Mouse (Mus musculus) hindbrain, embryonic 12.5 days (tissue): ENCODE results near the gene Srsf2. TPM values are rescaled to one million over a fixed set of nuclear protein-coding genes. Genes with fewer than 3 reads are reported as not detected.
"Not testable (repeated sequence)": the region's sequence is repeated elsewhere in the genome, so short reads cannot be mapped to it uniquely, and the experiment has no call there.

Experiments used
- ATAC-seq: fragments of 200-750 bp; cut with Nextera tagmentation; 2 replicates; pipeline ENCODE4 v1.8.0; 2017; ENCODE audit warnings: moderate TSS enrichment; ENCODE audit not compliant: low FRiP score
- H3K27ac ChIP-seq: fragments of 300-500 bp; sonication (generic); 2 replicates; pipeline ENCODE4 v1.5.1; 2016; ENCODE audit warnings: mild to moderate bottlenecking
- H3K27me3 ChIP-seq: fragments of 300-500 bp; sonication (generic); 2 replicates; pipeline ENCODE4 v1.6.1; 2016; ENCODE audit warnings: mild to moderate bottlenecking
- H3K36me3 ChIP-seq: fragments of 300-500 bp; sonication (generic); 2 replicates; pipeline ENCODE4 v1.6.1; 2016; ENCODE audit warnings: mild to moderate bottlenecking
- H3K4me1 ChIP-seq: fragments of 300-500 bp; sonication (generic); 2 replicates; pipeline ENCODE4 v1.6.1; 2016
- H3K4me2 ChIP-seq: fragments of 300-500 bp; sonication (generic); replicated peaks from 2 replicates; pipeline ENCODE4 v1.6.1; 2016; ENCODE audit warnings: mild to moderate bottlenecking
- H3K4me3 ChIP-seq: fragments of 300-500 bp; sonication (generic); 2 replicates; pipeline ENCODE4 v1.5.1; 2016; ENCODE audit warnings: mild to moderate bottlenecking
- H3K9ac ChIP-seq: fragments of 300-500 bp; sonication (generic); 2 replicates; pipeline ENCODE4 v1.6.1; 2016; ENCODE audit warnings: mild to moderate bottlenecking, moderate library complexity
- H3K9me3 ChIP-seq: fragments of 300-500 bp; sonication (generic); replicated peaks from 2 replicates; pipeline ENCODE4 v1.6.1; 2016; ENCODE audit warnings: mild to moderate bottlenecking
- WGBS: fragments of 180-500 bp; shearing (Covaris S2); methylation state at CpG from one replicate; pipeline ENCODE4 v1.1.7; 2016; 5-methylcytosine and 5-hydroxymethylcytosine counted together
- polyA plus RNA-seq: library from polyadenylated mRNA; unstranded; fragments of >200 nt; fragmentation: Nextera tagmentation; extraction: Ambion mirVana; gene quantifications from 2 replicates; pipeline ENCODE4 v1.2.1, GENCODE M21; 2016

The Srsf2 gene
- polyA plus RNA-seq: 822 and 828 TPM in 2 replicates

DNA sequence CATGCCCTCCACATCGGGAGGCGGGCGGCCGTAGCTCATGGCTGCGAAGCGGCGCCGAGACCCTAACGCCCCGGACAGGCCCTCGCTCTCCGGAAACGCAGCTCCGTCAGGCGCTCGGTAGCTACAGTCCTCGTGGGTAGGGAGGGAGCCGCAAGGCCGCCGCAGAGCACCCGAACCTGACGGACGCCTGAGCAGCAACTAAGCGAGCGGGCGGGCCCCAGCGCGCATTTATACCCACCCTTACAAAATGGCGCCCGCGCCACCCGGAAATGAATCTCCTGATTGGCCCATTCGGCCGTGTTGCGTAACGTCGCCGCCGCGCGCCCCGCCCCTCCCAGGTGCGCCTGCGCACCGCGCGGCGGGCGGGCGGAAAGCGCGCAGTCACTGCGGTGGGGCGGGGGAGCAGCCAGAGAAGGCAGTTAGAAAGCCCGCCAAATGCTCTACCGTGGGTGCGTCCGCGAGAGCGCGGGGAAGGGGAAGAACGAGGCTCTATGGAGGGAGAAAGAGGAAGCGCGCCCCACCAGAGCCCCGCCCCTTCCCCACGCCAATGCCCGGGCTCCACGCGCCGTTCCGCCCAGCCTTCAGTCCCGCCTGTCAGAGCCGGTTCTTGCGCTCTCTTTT lies at the start of gene Srsf2:
Gene Srsf2 (minus strand): TSS at position 204 of the 621 bp plus-strand sequence.
- ATAC-seq: peak; percentile 91
- peak within 1 kb of the TSS; percentile 100 for H3K4me3 ChIP-seq
- peak within 1 kb of the TSS; percentile 99 for H3K9ac ChIP-seq
- H3K9me3 ChIP-seq: no peaks in the 10 kb centered on the region
- peak within 1 kb of the TSS; percentile 64 for H3K4me2 ChIP-seq
- under 1% methylated on average over 66 of the region's 74 CpGs for WGBS
- peak within 1 kb of the TSS; percentile 97 for H3K27ac ChIP-seq
- H3K36me3 ChIP-seq: peaks cover 22% of the 10 kb centered on the region
- peaks cover 24% of the 10 kb centered on the region for H3K4me1 ChIP-seq
- no peaks in the 10 kb centered on the region for H3K27me3 ChIP-seq

DNA sequence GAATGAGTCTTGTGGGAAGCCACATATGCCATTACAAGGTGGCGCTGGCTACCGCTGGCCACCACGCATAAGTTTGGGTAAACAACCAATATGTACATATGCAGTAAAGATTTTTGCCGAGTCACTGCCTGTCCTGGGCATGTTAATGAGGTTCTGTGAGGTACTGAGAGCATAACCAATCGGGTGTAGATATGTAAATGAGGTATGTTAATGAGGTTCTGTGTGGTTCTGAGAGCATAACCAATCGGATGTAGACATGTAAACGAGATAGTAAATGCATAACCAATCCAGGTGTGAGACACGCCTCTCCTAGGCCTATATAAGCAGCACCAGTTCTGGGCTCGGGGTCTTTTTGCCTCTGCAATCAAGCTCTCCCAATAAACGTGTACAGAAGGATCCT lies 49.7 kb upstream of the Srsf2 start:
- Histone ChIP-seq H3K27me3 (peaks cover 27% of the 10 kb centered on the region), H3K4me1 (peaks cover 12% of the 10 kb centered on the region)
- WGBS: 89% methylated on average over 10 of the region's 10 CpGs
- not testable (repeated sequence) for ATAC-seq, H3K27ac ChIP-seq, H3K9me3 ChIP-seq, H3K4me3 ChIP-seq, H3K9ac ChIP-seq, H3K4me2 ChIP-seq, H3K36me3 ChIP-seq

DNA sequence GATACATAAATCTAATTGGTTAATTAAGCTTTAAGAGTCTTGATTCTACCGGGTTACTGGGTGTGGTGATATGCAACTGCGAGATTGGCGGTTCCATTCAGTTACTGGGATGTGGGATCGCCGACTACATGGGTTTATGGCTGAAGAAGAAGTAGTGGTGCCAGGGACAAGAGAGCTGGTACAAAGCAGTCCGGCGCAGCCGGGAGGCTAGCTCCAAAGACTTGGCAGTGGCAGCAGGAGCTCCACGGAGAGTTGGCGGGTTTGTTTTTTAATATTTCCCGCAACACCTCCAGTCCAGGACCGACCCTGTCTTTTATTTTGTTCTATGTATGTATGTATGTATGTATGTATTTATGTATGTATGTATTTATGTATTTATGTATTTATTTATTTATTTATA lies 46.4 kb upstream of the Srsf2 start:
- H3K4me3 ChIP-seq: no peak overlapping the region
- no peaks in the 10 kb centered on the region for H3K36me3 ChIP-seq
- peaks cover 8% of the 10 kb centered on the region for H3K27me3 ChIP-seq
- H3K9me3 ChIP-seq: no peaks in the 10 kb centered on the region
- no peak overlapping the region for H3K27ac ChIP-seq
- 93% methylated on average over 12 of the region's 12 CpGs for WGBS
- H3K9ac ChIP-seq: no peak overlapping the region
- no peak overlapping the region for H3K4me2 ChIP-seq
- no peaks in the 10 kb centered on the region for H3K4me1 ChIP-seq
- ATAC-seq: no peak

DNA sequence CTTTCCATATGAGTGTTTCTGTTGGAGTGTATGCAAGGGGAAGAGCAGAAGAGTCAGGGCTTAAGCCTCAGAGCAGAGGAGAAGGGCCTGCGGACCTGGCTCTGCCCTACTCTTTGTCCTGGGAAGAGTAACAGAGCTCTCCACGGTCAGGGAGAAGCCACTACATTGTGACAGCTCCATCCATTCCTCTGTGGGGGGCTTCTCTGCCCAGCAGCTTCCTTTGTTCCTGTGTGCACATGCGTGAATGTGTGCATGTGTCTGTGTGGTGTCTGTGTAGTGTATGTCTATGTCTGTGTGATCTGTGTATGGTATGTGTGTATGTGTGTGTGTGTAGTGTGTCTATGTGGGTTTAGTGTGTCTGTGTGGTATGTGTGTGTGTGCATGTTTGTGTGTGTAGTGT lies 42.5 kb upstream of the Srsf2 start:
- Histone ChIP-seq H3K9ac (no peak overlapping the region), H3K4me3 (no peak overlapping the region), H3K36me3 (no peaks in the 10 kb centered on the region), H3K27ac (no peak overlapping the region), H3K4me2 (no peak overlapping the region), H3K27me3 (peaks cover 5% of the 10 kb centered on the region), H3K4me1 (no peaks in the 10 kb centered on the region), H3K9me3 (no peaks in the 10 kb centered on the region)
- WGBS: 55% methylated on average over 3 of the region's 3 CpGs
- ATAC-seq: no peak

DNA sequence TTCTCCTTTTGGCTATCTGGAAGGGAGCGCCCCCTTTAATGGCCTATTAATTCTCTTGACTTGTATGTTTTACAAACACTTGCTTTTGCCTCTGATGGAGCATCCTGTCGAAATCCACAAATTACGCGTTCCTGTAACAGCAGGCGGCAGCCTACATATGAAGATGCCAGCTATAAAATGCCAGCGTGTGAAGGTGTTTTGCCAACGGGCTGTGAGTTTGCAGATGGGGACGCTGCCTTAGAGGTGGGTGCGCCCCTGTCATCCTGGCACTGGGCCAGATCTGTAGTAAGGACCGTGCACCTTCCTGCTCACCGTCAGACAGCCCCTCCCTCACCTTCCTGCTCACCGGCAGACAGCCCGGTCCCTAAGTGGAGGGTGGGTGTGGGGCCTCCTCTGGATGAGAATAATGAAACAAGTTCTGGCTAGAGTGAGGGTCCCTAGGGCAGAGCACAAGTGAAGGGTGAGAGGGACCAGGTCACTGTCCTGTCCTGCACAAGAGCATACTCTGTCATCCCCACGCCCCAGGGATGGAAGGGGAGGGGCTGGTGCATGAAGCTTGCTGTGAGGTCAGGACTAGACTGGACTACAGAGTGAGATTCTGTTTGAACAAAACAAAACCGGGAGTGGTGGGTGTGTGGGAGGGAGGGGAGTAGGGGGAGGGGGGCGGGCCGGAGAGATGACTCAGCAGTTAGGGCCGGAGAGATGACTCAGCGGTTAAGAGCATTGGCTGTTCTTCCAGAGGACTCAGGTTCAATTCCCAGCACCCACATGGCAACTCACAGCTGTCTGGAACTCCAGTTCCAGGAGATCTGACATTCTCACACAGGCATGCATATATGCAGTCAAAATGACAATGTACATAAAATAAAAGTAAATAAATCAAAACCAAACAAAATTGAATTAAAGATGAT lies 40.9 kb upstream of the Srsf2 start:
- Histone ChIP-seq H3K9me3 (no peaks in the 10 kb centered on the region), H3K27me3 (peaks cover 5% of the 10 kb centered on the region), H3K36me3 (no peaks in the 10 kb centered on the region), H3K9ac (no peak overlapping the region), H3K4me3 (no peak overlapping the region), H3K4me2 (no peak overlapping the region), H3K4me1 (no peaks in the 10 kb centered on the region), H3K27ac (no peak overlapping the region)
- 76% methylated on average over 19 of the region's 19 CpGs for WGBS
- no peak for ATAC-seq

DNA sequence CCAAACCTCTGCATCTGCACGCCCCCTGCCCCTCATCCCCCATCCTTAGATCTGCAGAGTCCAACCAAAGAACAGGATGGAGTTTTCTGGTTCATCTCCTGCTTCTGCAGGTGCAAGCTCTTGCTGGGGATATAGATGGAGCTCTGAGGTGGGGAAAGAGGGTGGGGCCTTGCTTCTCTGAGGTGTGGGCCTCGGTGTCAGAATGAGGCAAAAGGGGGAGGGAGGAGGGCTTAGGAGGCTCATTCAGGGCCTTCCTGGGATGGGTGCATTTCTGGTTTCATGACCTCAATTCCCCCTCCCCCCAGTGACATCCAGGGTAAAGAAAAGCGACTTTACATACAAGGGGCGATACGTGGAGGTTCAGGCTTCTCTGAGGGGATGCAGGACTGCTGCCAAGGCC lies 34.2 kb upstream of the Srsf2 start:
- Histone ChIP-seq H3K27ac (no peak overlapping the region), H3K9me3 (no peaks in the 10 kb centered on the region), H3K4me3 (no peak overlapping the region), H3K4me1 (peaks cover 7% of the 10 kb centered on the region), H3K36me3 (no peaks in the 10 kb centered on the region), H3K4me2 (no peak overlapping the region), H3K9ac (no peak overlapping the region), H3K27me3 (peaks cover 22% of the 10 kb centered on the region)
- WGBS: 66% methylated on average over 5 of the region's 5 CpGs
- ATAC-seq: no peak

DNA sequence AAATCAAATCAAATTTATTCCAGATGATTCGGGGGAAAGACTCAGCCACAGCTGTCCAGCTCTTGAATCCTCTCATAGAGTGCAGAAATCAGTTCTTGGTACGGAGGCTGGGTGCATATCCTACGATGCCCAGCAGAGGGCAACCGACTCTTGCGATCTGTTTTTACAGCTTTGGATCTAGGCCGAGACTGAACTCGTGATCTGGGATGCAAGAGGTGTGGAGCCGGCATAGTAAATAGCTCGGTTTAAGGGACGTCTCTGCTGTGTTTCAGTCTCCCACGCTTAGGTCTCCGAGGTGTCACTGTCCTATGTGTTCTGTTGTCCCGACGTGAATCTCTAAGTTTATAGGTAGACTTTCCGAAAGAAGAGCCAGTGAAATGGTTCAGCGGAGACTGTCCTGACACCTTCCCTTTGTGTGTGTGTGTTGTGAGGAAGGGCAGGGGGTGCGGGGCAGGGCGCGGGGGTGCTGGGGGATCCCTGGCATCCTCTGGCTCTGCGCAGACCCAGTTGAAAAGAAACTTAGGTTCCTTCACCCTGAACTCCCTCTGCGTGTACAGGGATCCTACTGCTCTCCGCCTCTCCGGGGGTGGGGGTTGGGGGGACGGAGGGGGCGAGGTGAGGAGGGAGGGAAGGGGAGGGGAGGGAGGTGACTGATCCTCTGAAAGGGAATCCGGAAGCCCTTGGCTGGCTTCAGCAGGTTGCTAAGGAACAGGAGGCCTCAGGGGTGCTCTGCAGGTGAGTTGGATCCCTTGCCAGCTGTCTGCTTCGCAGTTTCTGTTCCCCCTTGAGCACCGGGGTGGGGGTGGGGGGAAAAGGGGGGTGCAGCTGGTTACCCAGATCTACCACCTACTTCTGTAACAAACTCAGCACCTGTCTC lies 32.6 kb upstream of the Srsf2 start:
- Histone ChIP-seq H3K4me3 (0 out of 2 replicates have a peak overlapping the region, but pooled peaks have one; percentile 0), H3K4me2 (peak overlapping the region; percentile 39), H3K9ac (no peak overlapping the region), H3K9me3 (no peaks in the 10 kb centered on the region), H3K27ac (no peak overlapping the region), H3K27me3 (peaks cover 22% of the 10 kb centered on the region), H3K4me1 (peaks cover 7% of the 10 kb centered on the region), H3K36me3 (no peaks in the 10 kb centered on the region)
- peak; percentile 50; the same call in 1 of the 2 replicates for ATAC-seq
- WGBS: 5% methylated on average over 27 of the region's 28 CpGs

DNA sequence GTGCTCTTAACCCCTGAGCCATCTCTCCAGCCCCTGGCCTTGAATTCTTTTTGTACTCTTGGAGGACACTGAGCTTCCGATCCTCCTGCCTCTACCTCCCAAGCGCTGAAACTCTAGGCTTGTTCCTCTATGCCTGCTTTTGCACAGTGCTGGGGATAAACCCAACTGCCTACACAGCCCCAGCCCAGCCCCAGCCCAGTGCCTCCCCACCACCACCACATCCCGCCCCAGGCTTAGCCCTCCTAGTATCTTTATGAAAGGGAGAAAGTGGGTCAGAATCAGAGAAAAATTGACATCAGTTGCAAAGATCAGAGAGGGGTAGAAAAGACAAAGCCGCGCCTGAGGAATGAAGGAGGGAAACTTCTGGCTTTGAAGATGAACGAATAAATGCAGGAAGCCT lies 31.2 kb upstream of the Srsf2 start:
- Histone ChIP-seq H3K9ac (no peak overlapping the region), H3K27me3 (peaks cover 22% of the 10 kb centered on the region), H3K9me3 (no peaks in the 10 kb centered on the region), H3K4me1 (peaks cover 7% of the 10 kb centered on the region), H3K27ac (no peak overlapping the region), H3K4me3 (no peak overlapping the region), H3K4me2 (no peak overlapping the region), H3K36me3 (no peaks in the 10 kb centered on the region)
- no peak for ATAC-seq
- 82% methylated on average over 6 of the region's 6 CpGs for WGBS

DNA sequence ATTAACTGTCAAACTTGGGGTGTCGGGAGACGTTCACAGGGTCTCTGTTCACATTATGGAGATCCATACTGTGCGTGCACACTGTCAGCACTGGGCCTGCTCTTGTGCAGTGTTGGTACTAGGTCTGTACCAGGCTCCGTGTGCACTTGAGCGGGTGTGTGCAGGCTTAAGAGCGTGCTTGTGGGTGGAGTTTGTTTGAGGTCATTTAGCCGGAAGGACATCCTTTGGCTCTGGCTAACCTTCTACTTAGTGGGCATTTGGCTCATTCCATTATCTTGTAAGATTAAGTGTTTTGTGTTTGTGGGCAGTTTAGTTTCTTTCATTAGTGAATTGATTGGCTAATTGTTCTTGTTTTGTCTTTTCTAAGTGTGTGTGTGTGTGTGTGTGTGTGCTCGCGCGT lies 29.6 kb upstream of the Srsf2 start:
- ATAC-seq: no peak
- peaks cover 7% of the 10 kb centered on the region for H3K4me1 ChIP-seq
- H3K27ac ChIP-seq: no peak overlapping the region
- H3K36me3 ChIP-seq: no peaks in the 10 kb centered on the region
- H3K9me3 ChIP-seq: no peaks in the 10 kb centered on the region
- WGBS: 78% methylated on average over 10 of the region's 10 CpGs
- H3K27me3 ChIP-seq: peaks cover 19% of the 10 kb centered on the region
- no peak overlapping the region for H3K9ac ChIP-seq
- H3K4me2 ChIP-seq: no peak overlapping the region
- H3K4me3 ChIP-seq: no peak overlapping the region

DNA sequence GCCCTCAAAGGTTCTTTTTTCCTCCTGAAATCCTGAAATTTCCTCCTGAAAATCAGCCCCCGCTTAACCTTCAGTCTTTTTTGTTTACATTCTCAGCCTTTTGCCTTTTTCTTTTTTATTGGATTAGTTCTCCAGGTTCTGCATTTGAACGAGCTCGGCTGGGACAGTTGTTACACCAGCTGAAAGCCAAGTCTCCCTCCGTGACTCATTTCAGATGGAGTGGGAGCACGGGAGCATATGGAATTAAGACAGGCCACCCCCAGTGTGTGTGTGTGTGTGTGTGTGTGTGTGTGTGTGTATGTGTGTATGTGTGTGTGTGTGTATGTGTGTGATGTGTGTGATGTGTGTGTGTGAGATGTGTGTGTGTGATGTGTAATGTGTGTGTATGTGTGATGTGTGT lies 28.5 kb upstream of the Srsf2 start:
- H3K27me3 ChIP-seq: peaks cover 9% of the 10 kb centered on the region
- no peaks in the 10 kb centered on the region for H3K9me3 ChIP-seq
- ATAC-seq: no peak
- no peak overlapping the region for H3K4me3 ChIP-seq
- H3K4me1 ChIP-seq: peaks cover 7% of the 10 kb centered on the region
- 71% methylated on average over 5 of the region's 5 CpGs for WGBS
- H3K4me2 ChIP-seq: no peak overlapping the region
- no peaks in the 10 kb centered on the region for H3K36me3 ChIP-seq
- H3K27ac ChIP-seq: no peak overlapping the region
- no peak overlapping the region for H3K9ac ChIP-seq

DNA sequence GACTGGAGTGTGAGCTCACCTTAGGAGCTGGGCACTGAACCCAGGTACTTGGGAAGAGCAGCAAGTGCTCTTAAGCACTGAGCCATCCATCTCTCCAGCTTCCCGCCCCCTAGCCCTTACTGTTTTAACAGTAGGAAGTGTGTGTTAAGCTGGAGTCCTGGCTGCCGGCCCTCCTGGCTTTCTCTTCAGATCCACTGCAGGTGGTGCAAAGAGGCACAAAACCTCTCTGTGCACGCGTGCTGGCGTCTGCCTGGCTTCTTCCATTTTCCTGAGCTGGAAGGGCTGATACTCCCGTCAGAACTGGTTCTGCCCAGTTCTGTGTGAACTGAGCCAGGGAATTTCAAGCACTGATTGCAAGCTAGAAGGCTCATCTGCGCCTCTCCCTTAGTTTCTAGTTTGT lies 27.9 kb upstream of the Srsf2 start:
- Histone ChIP-seq H3K9me3 (no peaks in the 10 kb centered on the region), H3K27me3 (peaks cover 3% of the 10 kb centered on the region; the same call in 1 of the 2 replicates), H3K4me2 (no peak overlapping the region), H3K27ac (no peak overlapping the region), H3K36me3 (no peaks in the 10 kb centered on the region), H3K9ac (no peak overlapping the region), H3K4me3 (no peak overlapping the region), H3K4me1 (peaks cover 5% of the 10 kb centered on the region)
- 64% methylated on average over 7 of the region's 7 CpGs for WGBS
- no peak for ATAC-seq

DNA sequence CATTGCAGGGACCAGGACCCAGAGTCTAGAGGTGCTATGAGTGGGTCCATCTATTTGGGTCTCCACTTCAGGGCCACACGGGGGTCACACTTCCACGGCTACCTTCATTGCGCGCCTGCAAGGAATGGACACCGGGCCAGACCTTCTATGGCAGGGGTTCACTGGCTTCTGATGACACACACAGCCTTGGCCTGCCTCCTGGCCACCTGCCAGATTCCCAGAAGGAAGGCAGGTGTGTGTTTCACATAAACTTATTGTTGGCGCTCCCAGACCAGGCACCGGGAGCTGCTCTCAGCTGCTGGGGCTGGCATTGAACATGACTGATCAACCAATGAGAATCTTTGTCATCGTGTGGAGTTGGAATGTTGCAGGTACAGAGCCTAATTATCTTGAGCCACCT lies 25.6 kb upstream of the Srsf2 start:
- Histone ChIP-seq H3K4me2 (no peak overlapping the region), H3K27me3 (no peaks in the 10 kb centered on the region), H3K36me3 (peaks cover 17% of the 10 kb centered on the region), H3K4me3 (no peak overlapping the region), H3K9ac (no peak overlapping the region), H3K27ac (no peak overlapping the region), H3K4me1 (no peaks in the 10 kb centered on the region; the same call in 1 of the 2 replicates), H3K9me3 (no peaks in the 10 kb centered on the region)
- no peak for ATAC-seq
- WGBS: 94% methylated on average over 8 of the region's 8 CpGs
